Mouse (Mus musculus) G1E-ER4 (cell line): ENCODE data around the gene Hilpda. TPM values are rescaled to one million over a fixed set of nuclear protein-coding genes. Genes with fewer than 3 reads are reported as not detected.

ENCODE experiments used
- GATA1 ChIP-seq: IDR thresholded peaks from one replicate; pipeline ENCODE4 v1.8.0; 2012; ENCODE audit warnings: low read length, inconsistent platforms
- polyA plus RNA-seq: library from polyadenylated mRNA; stranded (reverse); fragments of >175 nt; gene quantifications from 2 replicates; pipeline ENCODE4 v1.2.3, GENCODE M21; 2012

Hilpda gene
- polyA plus RNA-seq, 1 experiment: 44.6 TPM

- TF ChIP-seq GATA1: no peak
Measured at GRCm38 (mm10) chr6:29308846-29309605, 36.7 kb downstream of the Hilpda start.

- TF ChIP-seq GATA1: no peak
Measured at GRCm38 (mm10) chr6:29313690-29314202, 41.5 kb downstream of the Hilpda start.

GRCm38 (mm10) chr6:29317286-29317685 is 45.0 kb downstream of the Hilpda start:
- no peak for TF ChIP-seq GATA1

- TF ChIP-seq GATA1: no peak
Measured at GRCm38 (mm10) chr6:29317941-29318340, 45.7 kb downstream of the Hilpda start.

GRCm38 (mm10) chr6:29318879-29319278 is 46.6 kb downstream of the Hilpda start, which contains the start of gene Fam71f1:
Gene Fam71f1 (plus strand): TSS chr6:29319140.
- no peak for TF ChIP-seq GATA1

GRCm38 (mm10) chr6:29321586-29321985 is 49.3 kb downstream of the Hilpda start:
- TF ChIP-seq GATA1: no peak

GRCm38 (mm10) chr6:29322147-29322546 is 49.9 kb downstream of the Hilpda start:
- no peak for TF ChIP-seq GATA1

- TF ChIP-seq GATA1: no peak
Measured at GRCm38 (mm10) chr6:29322735-29323134, 50.4 kb downstream of the Hilpda start.

Other genes starting within 250 kb of the Hilpda start
- not detected in 2 replicates for gene Lep, start 212.3 kb upstream of the Hilpda start, polyA plus RNA-seq
- 23.7 and 28.5 TPM in 2 replicates for gene Rbm28, start 107.5 kb upstream of the Hilpda start, polyA plus RNA-seq
- 0.02 TPM in 2 replicates for gene Prrt4, start 92.9 kb upstream of the Hilpda start, polyA plus RNA-seq
- gene Impdh1, start 56.1 kb upstream of the Hilpda start, polyA plus RNA-seq: 69.1 and 81.7 TPM in 2 replicates
- 0.10 TPM in 1 of 2 replicates, not detected in the other for gene Fam71f2, start 7.1 kb downstream of the Hilpda start, polyA plus RNA-seq
- gene Fam71f1, start 46.7 kb downstream of the Hilpda start, polyA plus RNA-seq: not detected in 2 replicates
- 11.3 and 11.7 TPM in 2 replicates for gene Calu, start 75.6 kb downstream of the Hilpda start, polyA plus RNA-seq
- not detected in 2 replicates for gene Opn1sw, start 116.0 kb downstream of the Hilpda start, polyA plus RNA-seq
- gene Ccdc136, start 123.8 kb downstream of the Hilpda start, polyA plus RNA-seq: not detected in 2 replicates
- 0.14 and 0.15 TPM in 2 replicates for gene Flnc, start 160.8 kb downstream of the Hilpda start, polyA plus RNA-seq
- gene Atp6v1f, start 195.2 kb downstream of the Hilpda start, polyA plus RNA-seq: 242 and 326 TPM in 2 replicates
- gene Atp6v1fnb, start 198.9 kb downstream of the Hilpda start, polyA plus RNA-seq: not detected in 2 replicates
- gene Kcp, start 235.5 kb downstream of the Hilpda start, polyA plus RNA-seq: 0.59 and 0.71 TPM in 2 replicates